Mouse (Mus musculus): ENCODE measurements around the gene Sct.

Gene Sct

DNA sequence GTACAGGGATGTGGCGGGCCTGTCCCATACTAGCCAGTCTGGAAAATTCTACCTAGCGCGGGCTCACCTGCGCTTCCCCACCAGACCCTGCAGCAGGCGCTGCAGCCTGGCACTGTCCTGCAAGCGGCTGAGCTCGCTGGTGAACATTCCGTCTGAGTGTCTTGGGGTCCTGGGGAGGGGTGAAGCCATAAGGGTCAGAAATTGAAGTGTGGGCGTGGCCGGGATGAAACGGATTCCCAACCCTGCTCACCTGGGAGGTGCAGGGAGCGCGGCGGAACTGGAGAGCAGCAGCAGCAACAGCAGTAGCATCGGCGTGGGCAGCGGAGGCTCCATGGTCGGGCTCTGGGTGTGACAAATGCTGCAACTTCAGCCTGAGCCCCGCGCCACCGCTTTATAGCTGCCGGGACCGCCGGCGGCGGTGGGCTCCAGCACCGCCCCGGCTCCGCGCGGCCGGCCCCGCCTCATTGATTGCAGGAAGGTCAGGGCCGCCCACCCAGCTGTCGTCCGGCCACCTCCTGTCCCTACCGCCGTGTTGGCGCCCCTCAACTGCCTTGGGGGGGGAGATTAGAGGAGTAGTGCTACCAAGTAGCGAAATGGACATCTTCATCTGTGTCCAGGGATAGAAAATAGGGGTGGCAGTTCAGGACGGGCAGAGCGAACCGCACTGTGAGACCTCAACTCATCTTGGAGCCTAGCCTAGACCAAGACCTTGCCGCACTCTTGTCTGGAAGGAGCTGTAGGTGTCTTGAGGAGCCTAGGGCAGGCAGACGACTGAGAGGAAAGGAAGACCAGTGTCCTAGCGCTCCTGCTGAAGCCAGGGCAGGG lies at the start of gene Sct:
Gene Sct (minus strand): TSS at position 368 of the 825 bp plus-strand sequence.
- DNase-seq: peak; percentile 75 to 80

DNA sequence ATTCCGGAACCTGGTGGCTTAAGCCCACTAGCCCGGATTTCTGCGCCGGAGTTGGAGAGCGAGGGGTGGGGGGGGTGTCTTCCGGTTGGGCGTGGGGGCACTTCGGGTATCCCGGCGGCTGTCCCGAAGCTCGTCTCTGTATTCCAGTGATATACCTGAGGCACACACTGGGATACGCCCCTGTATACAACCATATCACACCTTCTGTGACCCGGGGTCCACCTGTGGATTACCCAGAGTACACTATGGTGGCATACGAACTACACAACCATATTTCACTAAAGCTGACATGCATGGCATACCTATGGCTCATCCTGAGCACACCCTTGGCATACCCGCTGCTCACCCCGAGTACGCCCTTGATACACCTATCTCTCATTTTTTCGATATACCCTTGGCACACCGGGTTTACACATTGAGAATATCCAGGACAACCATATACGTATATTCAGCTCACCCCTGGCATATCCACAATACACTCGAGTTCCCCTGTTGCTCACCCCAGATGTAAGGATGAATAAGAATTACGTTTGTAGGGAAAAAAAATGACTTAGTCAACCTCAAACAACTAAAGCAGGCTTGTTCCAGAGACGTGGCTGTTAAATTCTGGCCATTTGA lies 49.5 kb upstream of the Sct start:
- no peak for DNase-seq

DNA sequence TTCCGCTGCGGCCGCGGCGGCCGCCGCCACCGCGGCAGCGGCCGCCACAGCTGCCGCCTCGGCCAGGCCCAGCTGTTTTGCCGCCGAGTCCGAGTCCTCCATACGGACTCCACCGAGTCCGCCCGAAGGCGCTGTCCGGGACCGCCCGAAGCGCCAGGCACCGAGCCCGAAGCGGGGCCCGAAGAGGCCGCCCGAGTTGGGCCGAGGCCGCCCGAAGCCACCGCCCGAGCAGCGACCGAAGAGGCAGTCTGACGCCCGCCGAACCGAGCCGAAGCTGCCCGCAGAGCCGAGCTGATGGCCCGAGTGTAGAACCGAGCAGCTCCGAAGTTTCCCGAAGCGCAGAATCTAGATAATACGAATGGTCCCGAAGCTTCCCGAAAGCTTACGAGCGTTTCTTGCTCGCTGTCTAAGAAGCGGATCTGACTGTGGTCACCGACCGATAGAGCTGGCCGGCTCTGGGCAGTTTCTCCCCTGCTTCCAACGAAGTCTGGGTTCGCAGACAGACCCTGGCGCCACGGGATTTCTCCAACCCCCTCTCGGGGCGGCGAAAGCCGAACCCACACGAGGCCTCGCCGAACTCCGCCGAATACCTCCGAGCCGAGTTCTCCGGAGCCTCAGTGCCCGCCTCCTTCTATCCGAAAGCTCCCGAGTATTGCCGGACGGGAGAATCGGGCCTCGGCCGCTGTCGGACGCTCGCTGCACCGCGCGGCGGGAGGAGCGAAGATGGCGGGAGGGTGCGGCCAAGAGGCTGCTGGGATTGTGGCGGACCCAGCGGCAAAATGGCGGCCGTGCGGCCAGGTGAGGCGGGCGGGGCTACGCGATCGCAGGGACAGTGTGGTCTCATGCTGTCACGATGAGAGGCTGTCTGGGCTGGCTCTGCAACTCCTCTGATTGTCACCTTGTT lies 48.8 kb upstream of the Sct start, which contains the start of the genes Deaf1 and Tmem80:
Gene Deaf1 (minus strand): TSS at position 222 of the 904 bp plus-strand sequence.
Gene Tmem80 (plus strand): TSS at position 271 of the 904 bp plus-strand sequence.
- peak; percentile 100 for DNase-seq

DNA sequence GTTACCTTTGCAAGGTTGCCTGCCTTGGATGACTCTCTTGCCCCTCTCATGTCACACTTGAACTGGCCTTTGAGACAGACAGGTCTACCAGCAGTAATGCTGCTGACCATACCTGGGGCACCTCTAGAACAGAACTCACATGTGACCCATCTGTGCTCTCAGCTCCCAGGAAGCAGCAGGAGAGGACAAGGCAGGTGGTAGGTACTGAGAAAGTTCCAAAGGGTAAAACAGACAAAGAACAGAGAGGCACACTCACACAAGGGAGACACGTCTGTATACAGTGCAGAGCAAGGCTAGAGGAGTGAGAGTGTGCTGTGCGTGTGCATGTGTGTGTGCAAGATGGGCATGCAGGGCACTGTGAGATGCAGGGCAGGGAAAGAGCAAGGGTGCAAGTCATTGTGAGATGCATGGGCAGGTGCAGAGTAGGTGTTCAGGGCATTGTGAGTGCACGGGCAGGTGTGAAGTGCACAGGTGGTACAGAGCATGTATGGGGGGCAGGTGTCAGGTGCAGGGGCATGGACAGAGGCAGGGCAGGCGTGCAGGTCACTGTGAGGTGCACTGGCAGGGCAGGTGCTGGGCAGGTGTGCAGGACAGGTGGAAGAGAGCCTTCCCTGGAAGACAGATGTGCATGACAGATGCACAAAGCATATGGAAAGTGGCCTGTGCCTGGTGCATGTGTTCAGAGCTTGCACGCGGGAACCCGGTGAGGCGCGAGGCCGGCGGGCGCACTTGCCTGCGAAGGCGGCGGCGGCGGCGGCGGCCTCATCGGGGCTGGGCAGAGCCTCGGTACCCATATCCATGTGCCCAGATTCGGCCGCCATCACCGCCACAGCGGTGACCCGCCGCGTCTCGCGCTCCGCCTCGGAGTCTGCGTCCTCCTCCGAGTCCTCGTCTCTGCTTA lies 47.9 kb upstream of the Sct start:
- no peak for DNase-seq

DNA sequence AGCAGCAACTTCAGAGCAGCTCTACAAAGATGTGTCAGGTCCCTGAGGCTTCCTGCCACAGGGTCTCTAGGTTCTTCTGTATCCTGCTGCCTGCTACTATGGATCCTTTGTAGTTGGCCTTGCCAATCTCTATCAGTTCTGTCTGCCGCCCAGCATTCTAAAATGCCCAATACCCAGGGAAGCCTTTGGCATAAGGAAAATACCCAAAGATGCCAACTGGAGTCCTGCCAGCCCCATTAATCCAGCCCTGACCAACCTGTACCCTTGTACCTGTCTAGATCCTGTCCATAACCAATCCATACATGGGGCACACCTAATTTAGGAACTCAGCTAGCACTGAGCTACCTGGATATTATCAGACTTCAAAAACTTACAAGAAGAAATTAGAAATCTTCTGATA lies 45.8 kb upstream of the Sct start:
- DNase-seq: peak; percentile 65 to 67

DNA sequence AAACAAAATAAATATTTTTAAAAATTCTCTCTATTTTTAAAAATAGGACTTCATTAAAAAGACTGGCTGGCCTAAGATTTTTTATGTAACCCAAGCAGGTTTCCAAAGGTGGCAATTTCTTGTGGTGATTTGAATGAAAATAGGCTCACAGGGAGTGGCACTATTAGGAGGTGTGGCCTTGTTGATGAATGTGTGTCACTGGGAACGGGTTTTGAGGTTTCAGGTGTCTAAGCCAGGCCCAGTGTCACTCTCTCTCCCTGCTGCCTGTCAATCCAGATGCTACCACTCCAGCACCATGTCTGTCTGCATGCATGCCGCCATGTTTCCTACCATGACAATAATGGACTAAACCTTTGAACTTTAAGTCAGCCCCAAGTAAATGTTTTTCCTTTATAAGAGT lies 40.5 kb upstream of the Sct start:
- no peak for DNase-seq

DNA sequence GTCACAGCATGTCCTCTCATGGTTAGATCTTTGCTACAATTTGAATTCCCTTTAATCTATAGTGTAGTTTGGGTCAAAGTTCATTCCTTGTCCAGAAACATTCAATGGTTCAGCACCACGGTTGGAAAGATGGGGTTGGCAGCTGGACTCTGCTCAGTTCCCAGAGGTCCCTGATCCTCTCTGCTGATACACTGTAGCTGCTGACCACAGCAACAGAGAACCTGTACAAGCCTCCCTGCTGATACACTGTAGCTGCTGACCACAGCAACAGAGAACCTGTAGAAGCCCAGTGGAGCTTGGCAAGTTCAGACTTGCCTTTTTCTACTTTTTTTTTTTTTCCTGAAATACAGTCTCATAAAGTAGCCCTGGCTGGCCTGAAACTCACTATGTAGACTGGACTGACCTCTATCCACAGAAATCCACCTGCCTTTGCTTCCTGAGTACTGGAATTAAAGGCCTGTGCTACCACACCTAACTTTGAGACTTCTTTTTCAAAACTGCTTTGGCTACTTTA lies 38.7 kb upstream of the Sct start:
- DNase-seq: no peak

DNA sequence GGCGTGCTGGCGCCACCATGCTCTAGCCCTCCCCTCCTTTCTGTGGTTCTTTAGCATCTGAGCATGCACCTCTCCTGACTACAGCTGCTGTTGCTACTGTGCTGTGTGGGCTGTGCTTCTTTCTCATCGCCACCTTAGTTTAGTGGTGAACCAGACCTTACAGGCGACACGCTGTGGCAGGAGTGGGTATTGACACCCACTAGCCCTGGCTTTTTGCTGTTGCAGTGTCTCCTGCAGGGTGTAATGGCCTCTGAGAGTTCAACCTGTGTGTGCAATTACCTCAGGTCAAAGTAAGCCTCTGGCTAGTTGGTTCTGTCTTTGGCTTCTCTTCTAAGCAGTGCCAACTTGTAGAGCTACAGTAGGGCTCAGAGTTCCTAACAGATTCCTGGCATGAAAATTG lies 37.0 kb upstream of the Sct start:
- peak; percentile 62 to 67 for DNase-seq

DNA sequence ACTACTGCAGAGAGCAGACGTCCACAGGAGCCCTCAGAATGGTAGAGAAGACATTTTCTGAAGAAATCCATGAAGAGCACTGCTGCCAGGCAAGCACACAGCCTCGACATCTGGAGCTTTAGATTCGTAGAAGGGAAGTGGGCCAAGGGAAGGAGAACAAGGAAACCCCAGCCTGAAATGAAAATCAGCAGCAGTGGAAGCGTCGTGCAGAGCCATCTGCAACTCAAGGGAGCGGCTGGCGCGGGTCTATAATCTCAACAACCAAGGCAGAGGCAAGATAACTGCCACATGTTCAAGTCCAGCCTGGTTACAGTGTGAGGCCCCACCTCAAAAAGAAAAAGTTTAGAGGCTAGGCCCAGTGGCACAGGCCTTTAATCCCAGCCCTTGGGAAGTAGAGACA lies 36.1 kb upstream of the Sct start:
- DNase-seq: no peak

DNA sequence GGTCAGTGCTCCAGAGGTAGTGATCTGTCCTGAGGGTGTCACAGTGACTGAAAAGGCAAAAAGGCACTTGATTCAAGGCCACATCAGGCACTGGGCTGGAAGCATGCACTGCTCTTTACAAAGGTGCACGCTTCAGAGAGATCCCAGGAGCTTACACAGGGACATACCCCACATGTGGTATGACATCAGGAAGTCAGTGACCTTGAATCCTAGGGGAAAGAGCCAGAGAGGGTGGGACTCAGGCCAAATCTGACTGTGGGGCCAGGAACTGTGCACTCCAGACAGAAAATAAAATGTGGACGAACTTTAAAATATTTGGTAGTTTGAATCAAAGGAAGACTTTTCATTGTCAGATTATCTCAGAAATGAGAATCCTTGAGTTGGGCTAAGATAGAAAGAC lies 35.5 kb upstream of the Sct start:
- no peak for DNase-seq

DNA sequence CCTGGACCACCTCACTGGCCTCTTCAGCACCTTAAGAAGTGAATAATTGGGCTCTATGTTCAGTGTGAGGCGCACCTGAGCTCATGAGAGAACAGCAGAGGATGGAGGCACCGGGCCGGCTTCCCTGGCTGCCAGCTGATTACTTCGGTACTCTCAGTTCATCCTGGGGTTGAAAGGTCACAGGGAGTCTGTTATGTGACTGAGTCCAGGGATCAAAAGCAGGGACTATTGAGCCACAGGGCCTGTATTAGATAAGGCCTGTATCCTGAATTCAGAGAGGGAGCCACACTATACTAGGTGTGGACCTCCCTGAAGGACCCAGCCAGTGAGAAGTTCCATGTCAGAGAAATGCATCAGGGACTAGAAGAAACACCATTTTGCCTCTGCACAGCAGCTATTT lies 25.6 kb upstream of the Sct start:
- DNase-seq: no peak

DNA sequence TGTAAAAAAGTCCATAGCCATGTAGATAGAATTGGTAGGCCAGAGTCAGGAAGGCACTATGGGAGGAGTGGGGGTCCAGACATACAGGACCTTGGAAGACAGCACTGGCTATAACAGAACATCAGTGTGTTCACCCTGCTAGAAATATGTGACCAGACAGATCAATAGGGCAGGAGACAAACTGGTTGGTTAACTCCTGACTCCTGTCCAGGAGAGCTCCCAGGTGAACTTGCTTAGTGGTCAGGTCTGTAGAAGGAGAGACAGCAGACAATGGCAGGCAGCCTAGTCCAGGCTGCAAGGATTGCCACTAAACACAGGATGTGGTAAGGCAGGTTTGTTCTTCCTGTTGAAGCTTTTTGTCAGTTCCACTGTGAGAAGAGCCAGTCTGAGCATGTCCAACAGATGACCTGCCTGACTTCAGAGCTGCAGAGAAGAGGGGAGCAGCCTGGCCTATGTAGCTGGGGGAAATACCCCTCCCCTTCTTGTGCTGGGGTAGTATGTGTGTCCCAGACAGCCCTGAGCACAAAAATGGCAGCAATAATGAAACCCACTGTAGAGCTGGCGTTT lies 23.9 kb upstream of the Sct start:
- DNase-seq: no peak

DNA sequence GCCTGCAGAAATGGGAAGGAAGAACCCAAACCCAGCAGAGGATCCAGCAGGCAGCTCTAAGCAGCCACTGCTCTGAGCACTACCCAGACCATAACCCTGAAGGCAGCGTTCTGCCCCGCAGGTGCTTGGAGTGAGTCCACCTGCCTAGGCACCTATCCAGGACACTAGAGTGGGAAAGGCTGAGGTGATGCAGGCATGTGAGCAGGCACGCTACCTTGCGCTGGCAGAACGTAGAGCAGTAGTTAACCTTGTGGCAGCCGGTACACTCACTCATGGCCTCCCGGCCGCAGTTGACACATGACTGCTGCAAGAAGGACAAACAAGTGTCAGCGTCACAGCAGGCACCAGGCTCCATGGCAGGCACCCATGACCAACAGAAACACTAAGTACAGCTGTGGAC lies 22.5 kb upstream of the Sct start:
- DNase-seq: peak; percentile 82 to 88

DNA sequence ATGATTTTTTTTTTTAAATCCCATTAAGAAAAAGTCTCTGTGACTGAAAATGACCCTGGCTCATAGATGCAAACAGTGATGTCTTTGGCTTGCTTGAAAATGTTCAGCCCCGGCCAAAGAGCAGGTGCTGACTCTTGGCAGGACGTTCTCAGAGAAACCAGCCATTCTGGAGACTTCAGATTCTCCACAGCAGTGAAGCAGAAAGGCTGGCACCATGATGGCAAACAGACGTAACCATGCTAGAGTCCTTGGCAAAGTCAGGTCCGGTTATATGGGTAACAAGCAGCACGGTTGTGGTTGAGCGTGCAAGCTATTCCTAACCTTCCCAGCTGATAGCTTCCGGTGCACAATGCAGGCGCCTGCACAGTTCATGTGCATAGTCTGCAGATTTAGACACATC lies 20.2 kb upstream of the Sct start:
- peak; percentile 85 to 88 for DNase-seq

DNA sequence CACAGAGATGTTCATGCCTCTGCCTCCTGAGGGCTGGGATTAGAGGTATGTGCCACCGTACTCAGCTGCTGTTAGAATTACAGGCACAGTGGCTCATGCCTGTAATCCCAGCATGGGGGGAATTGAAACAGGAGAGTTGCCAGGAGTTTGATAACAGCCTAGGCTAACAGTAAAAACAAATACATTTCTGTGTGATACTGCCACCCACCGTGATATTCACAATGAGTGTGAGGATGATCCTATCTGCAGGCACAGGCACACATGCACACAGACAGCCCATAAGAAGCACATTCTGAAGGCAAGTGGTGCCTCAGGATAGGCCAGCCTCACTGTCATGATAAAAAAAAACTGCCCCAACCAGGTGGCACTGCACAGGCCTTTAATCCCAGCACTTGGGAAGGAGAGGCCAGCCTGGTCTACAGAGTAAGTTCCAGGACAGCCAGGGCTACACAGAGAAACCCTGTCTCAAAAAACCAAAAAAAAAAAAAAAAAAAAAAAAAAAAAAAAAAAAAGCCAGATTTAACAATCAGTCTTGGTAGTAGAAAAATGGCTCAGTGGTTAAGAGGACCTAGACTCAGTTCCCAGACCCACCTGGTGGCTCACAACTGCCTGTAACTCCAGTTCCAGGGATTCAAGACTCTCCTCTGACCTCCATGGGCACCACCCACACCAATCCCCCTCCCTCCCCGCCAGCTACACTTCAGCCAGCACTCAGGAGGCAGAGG lies 19.2 kb upstream of the Sct start:
- peak; percentile 45 to 54 for DNase-seq

DNA sequence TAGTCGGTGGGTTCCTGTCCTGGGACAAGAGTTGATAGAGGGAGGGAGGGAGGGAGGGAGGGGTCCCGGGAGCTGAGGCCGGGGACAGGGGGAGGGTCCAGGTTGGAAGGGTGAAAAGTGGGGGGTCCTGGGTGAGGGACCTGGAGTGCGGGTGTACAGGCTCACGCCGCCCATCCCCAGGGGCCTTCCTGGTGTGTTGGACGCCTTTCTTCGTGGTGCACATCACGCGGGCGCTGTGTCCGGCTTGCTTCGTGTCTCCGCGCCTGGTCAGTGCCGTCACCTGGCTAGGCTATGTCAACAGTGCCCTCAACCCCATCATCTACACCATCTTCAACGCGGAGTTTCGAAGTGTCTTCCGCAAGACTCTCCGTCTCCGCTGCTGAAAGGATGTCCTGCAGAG lies 15.5 kb upstream of the Sct start:
- no peak for DNase-seq

DNA sequence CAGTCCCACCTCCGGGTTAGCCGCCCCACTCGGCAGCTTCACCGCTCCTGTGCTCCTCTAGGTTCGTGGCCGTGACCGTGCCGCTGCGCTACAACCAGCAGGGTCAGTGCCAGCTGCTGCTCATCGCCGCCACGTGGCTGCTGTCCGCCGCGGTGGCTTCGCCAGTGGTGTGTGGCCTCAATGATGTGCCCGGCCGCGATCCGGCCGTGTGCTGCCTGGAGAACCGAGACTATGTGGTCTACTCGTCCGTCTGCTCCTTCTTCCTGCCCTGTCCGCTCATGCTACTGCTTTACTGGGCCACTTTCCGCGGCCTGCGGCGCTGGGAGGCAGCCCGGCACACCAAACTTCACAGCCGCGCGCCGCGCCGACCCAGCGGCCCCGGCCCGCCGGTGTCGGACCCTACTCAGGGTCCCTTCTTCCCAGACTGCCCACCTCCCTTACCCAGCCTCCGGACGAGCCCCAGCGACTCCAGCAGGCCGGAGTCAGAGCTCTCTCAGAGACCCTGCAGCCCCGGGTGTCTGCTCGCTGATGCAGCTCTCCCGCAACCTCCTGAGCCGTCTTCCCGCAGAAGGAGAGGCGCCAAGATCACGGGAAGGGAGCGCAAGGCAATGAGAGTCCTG lies 15.0 kb upstream of the Sct start:
- DNase-seq: peak; percentile 64 to 69

DNA sequence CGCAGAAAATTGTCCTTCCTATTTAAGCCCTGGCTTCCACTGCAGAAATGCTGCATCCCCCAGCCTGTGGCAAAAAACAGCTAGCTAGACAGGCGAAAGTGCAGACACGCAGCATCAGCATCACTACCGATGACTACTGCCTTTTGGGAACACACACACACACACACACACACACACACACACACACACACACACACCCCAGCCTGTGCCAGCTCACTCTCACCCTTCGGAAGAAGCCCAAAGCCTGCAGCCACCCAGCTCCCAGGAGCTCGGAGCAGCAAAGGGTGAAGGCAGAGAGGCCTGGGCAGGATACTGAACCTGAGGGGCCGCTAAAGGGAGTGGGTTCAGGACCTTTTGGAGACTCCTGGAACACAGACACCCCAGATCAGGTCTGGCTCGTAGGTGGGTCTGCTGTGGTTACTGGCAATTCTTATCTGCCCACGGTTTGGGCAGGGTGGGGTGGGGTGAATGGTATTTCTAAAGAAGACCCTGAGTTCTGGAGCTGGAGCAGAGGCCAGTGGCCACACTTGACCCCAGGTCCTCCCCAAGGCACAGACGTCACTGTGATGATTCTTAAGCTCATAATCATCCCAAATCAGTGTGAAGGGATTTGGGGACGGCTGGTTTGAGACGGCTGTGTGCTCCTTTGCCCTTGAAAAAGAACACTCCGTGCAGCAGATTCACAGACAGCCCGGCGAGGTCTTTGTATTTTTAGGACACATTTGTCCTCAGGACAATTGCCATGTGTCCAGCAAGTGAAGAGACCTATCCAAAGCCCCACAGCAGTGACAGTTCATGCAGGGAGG lies 13.9 kb upstream of the Sct start:
- peak in 1 of 2 experiments; percentile 29 for DNase-seq

DNA sequence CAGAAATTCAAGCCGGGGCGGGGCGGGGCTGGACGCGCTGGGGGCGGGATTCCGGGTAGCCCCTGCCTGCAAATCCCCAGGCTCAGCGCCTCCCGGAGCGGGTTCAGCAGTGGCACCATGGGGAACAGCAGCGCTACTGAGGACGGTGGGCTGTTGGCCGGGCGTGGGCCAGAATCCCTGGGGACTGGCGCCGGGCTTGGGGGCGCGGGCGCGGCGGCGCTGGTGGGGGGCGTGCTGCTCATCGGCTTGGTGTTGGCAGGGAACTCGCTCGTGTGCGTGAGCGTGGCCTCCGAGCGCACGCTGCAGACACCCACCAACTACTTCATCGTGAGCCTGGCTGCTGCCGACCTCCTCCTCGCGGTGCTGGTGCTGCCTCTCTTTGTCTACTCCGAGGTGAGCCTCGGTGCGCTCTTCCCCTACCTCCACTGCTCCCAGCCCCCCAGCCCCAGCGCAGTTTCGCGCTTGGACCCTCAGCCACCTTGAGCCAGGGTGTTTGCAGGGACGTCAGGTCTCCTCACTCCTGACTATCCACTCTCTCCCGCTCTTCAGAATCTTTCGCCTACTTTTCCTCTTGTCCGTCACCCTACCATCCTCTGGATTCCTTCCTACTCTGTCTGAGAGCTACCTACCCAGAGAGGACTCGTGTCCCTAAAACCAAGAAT lies 13.1 kb upstream of the Sct start, which contains the start of gene Drd4:
Gene Drd4 (plus strand): TSS at position 86 of the 662 bp plus-strand sequence.
- peak; percentile 47 to 50 for DNase-seq

All from cerebellum, postnatal 10 days (tissue).